Mouse (Mus musculus): Measurements from ENCODE around the gene Rras2. TPM values are rescaled to one million over a fixed set of nuclear protein-coding genes. Genes with fewer than 3 reads are reported as not detected.

The Rras2 gene
- polyA plus RNA-seq, 1 experiment: 14.2 TPM

GRCm38 (mm10) chr7:114116711-114117351, 750 bp downstream of the Rras2 start:
- 1% methylated on average over 69 of the region's 74 CpGs for WGBS
- DNase-seq (ENCODE audit: low read depth, low spot score): no peak

DNA sequence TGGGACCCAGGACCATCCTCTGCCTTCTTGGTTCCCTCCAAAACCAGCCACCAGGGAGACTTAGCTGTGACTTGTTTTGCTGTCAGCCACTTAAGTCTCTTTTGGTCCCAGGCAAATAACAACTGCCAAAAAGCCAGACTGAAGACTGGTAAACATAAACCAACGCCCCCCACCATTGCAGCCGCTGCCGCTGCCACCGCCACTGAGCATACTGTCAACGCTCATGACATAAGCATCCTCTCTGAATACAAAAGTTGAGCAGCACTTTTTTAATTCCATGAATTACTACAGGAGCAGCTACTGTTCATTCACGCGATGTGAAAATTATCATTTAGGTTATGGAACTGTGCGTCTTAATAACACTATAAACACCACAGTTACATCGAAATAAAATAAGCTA, 1.6 kb downstream of the Rras2 start:
- no peak for DNase-seq (ENCODE audit: low read depth, low spot score)
- WGBS: 34% methylated on average over 9 of the region's 9 CpGs

- WGBS: 64% methylated on average over 3 of the region's 3 CpGs
Observed at GRCm38 (mm10) chr7:114114976-114115375, 2.6 kb downstream of the Rras2 start.

GRCm38 (mm10) chr7:114114284-114114683, 3.3 kb downstream of the Rras2 start:
- WGBS: 95% methylated on average over 2 of the region's 2 CpGs
- no peak for DNase-seq (ENCODE audit: low read depth, low spot score)

More at GRCm38 (mm10) chr7:114114976-114115375, 2.6 kb downstream of the Rras2 start:
- DNase-seq (ENCODE audit: low read depth, low spot score): no peak

- no peak for DNase-seq (ENCODE audit: low read depth, low spot score)
- WGBS: 43% methylated on average over 2 of the region's 2 CpGs
Observed at GRCm38 (mm10) chr7:114110500-114110899, 7.1 kb downstream of the Rras2 start.

- no peak for DNase-seq (ENCODE audit: low read depth, low spot score)
- 88% methylated on average over 8 of the region's 8 CpGs for WGBS
Observed at GRCm38 (mm10) chr7:114105886-114106285, 11.7 kb downstream of the Rras2 start.

GRCm38 (mm10) chr7:114103629-114104347, 13.8 kb downstream of the Rras2 start:
- WGBS: 40% methylated on average over 24 of the region's 24 CpGs
- no peak for DNase-seq (ENCODE audit: low read depth, low spot score)

- no peak for DNase-seq (ENCODE audit: low read depth, low spot score)
- 51% methylated on average over 4 of the region's 4 CpGs for WGBS
Observed at GRCm38 (mm10) chr7:114103152-114103551, 14.4 kb downstream of the Rras2 start.

DNA sequence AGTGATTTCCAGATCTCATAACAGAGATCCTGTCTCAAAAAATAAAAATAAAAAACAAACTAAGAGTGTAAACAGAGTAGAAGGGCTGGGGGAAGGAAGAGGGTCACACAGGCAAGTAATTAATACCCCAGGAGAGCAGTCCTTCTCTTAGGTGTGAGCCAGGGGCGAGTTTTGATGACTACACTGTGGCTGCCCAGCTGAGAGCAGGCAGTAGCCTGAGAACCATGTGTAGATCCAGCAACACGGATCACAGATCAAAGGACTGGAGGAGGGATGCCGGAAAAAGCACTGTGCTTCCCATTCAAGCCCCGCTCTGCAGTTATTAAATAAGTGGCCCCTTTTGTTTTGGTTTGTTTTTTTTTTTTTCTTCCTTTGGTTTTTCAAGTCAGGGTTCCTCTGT, 15.0 kb downstream of the Rras2 start:
- 82% methylated on average over 4 of the region's 4 CpGs for WGBS
- DNase-seq (ENCODE audit: low read depth, low spot score): no peak

DNA sequence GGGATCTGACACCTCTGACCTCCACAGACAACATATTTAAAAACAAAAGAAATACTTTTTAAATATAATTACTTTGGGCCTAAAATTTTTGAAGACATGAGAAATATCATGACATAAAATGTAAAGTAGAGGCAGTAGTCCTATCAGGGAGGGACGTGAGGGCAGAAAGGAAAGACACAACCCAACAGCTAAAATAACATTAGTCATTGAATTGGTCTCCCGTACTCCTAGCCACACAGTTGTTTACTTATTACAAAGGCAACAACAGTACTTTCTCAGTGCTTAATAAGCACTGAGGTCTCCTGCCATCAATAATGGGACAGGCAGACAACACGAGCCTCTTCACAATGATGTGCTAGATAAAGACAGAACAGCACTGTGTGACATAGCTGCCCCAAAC, 16.2 kb downstream of the Rras2 start:
- no peak for DNase-seq (ENCODE audit: low read depth, low spot score)
- 49% methylated on average over 3 of the region's 3 CpGs for WGBS

GRCm38 (mm10) chr7:114093548-114094174, 23.9 kb downstream of the Rras2 start:
- WGBS: 75% methylated on average over 8 of the region's 8 CpGs
- DNase-seq (ENCODE audit: low read depth, low spot score): no peak

GRCm38 (mm10) chr7:114090892-114091545, 26.6 kb downstream of the Rras2 start:
- no peak for DNase-seq (ENCODE audit: low read depth, low spot score)
- WGBS: 40% methylated on average over 10 of the region's 10 CpGs

DNA sequence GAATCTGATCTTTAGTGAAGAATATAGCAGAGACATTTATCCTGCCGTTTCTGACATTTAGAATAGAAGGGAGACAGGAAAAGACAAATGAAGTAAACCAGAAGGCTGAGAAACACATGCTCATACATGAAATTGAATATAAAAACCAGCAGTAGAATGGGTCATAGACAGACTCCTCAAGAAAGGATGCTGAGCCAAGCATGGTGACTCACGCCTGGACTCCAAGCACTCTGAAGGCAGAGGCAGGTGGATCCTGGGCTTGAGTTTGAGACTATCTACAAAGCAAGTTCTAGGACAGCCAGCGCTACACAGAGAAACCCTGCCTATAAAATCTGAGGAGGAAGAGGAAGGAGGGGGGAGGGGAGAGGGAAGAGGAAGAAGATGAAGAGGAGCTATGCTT, 27.4 kb downstream of the Rras2 start:
- no peak for DNase-seq (ENCODE audit: low read depth, low spot score)
- WGBS: 68% methylated on average over 3 of the region's 3 CpGs

DNA sequence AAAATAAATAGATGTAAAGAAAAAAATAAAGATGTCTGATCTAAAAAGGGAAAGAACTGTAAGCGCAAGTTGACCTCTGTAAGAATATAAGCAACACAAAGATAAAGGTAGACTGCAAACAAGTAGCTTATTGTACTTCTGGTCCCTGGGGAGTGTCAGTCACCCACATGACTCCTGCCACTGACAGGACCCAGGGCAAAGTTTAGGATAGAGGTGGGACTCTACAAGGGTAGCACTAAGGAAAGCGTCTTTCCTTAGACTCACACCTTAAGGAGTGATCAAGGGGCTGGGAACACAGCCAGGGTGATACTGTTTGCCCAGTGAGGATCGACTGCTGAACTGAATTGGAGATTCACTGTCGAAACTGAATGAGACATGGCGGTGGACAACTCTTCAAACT, 28.7 kb downstream of the Rras2 start:
- DNase-seq (ENCODE audit: low read depth, low spot score): no peak
- WGBS: 33% methylated on average over 5 of the region's 5 CpGs

- DNase-seq (ENCODE audit: low read depth, low spot score): no peak
- WGBS: 13% methylated on average over 11 of the region's 11 CpGs
Observed at GRCm38 (mm10) chr7:114087986-114088385, 29.6 kb downstream of the Rras2 start.

- 38% methylated on average over 6 of the region's 6 CpGs for WGBS
- DNase-seq (ENCODE audit: low read depth, low spot score): no peak
Observed at GRCm38 (mm10) chr7:114087341-114087740, 30.2 kb downstream of the Rras2 start.

DNA sequence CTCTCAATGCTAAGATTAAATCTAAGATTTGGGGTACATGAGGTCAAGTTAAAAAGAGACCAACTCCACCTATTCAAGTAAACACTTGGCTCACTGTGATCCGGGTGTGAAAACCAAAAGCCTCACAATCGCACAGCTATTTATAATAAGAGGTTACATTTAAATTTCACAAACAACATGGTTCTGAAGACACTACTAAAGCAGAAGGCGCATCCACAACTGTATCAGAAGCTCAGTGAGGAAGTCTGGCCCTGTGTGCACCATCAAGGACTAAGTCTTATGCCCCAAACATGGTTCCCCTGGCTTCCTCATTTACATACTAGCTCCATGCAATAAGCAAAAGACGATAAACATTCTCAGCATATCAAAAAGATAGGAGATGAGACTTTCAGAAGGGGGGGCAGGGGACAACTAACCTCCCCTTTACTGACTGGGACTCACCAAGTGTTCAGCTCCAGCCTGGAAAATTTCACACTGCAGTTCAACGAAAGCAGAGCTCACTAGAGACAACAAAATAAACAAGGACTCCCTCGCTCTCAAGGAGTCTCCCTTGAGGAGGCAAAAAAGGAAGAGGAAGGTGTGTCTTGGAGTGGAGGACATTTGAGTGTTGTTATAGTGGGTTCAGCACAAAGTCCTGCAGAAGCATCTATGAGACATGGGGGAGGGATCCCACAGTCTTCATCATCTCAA, 31.4 kb downstream of the Rras2 start:
- 36% methylated on average over 6 of the region's 6 CpGs for WGBS
- DNase-seq (ENCODE audit: low read depth, low spot score): no peak

DNA sequence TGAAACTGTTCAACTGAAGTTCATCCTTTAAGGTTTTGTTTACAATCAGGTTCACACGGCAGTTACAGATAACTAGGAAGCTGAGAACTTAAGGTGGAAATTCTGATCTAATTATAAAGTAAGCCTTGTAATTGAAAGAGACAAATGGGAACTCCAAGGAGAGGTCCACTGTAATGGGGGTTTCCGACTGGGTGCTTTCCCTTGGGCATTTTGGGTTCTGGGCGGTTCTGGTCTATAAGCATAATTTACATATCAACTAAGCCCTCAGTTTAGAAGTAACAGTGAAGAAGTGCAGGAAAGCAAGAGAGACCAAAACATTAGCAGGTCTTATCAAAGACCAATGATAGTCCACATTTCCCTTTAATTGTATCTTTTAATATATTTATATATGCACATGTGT, 33.8 kb downstream of the Rras2 start:
- WGBS: 73% methylated on average over 3 of the region's 3 CpGs
- no peak for DNase-seq (ENCODE audit: low read depth, low spot score)

- DNase-seq (ENCODE audit: low read depth, low spot score): no peak
- 52% methylated on average over 2 of the region's 2 CpGs for WGBS
Observed at GRCm38 (mm10) chr7:114083088-114083487, 34.5 kb downstream of the Rras2 start.
